Mouse (Mus musculus): ENCODE results near the gene Gm32742. TPM values are rescaled to one million over a fixed set of nuclear protein-coding genes. Genes with fewer than 3 reads are reported as not detected.

Gm32742 gene
- polyA plus RNA-seq (2012) = 0.07 and 0.13 TPM in 2 replicates

GRCm38 (mm10) chr9:51165312-51166180, at the start of gene Gm32742:
Gene Gm32742, minus strand, starts transcription at chr9:51165517.

GRCm38 (mm10) chr9:51213023-51213728, 47.9 kb upstream of the Gm32742 start, which contains the start of gene Pou2af1:
Gene Pou2af1, plus strand, starts transcription at chr9:51213708.

GRCm38 (mm10) chr9:51101756-51102425, 63.4 kb downstream of the Gm32742 start, which contains the start of gene 4833427G06Rik:
Gene 4833427G06Rik, minus strand, starts transcription at chr9:51102078.

Other genes with a start within 250 kb of the Gm32742 start
- 19.6 and 32.2 TPM in 2 replicates for gene Sik2, start 156.4 kb downstream of the Gm32742 start, polyA plus RNA-seq (2012)
- gene Btg4, start 104.6 kb downstream of the Gm32742 start, polyA plus RNA-seq (2012) = not detected in 2 replicates
- gene Layn, start 88.4 kb downstream of the Gm32742 start, polyA plus RNA-seq (2012) = 7.1 and 7.3 TPM in 2 replicates
- gene 4833427G06Rik, start 63.4 kb downstream of the Gm32742 start, polyA plus RNA-seq (2012) = not detected in 2 replicates
- 3.5 and 10.4 TPM in 2 replicates for gene Pou2af1, start 48.2 kb upstream of the Gm32742 start, polyA plus RNA-seq (2012)
- gene Colca2, start 113.1 kb upstream of the Gm32742 start, polyA plus RNA-seq (2012) = 0.11 and 0.36 TPM in 2 replicates
- 0.24 TPM in 1 of 2 replicates, not detected in the other for gene 1810046K07Rik, start 163.4 kb upstream of the Gm32742 start, polyA plus RNA-seq (2012)

All from megakaryocyte-erythroid progenitor cell, adult 5 weeks (primary cell).